Mouse (Mus musculus) gastrocnemius, adult 2 months (tissue): ENCODE measurements around the gene Wdr1. TPM values are rescaled to one million over a fixed set of nuclear protein-coding genes. Genes with fewer than 3 reads are reported as not detected.
"Not testable (repeated sequence)": the region's sequence is repeated elsewhere in the genome, so short reads cannot be mapped to it uniquely, and the experiment has no call there.

Experiments
- DNase-seq: peaks from one replicate; pipeline ENCODE4 v3.0.0; 2022
- H3K27ac ChIP-seq: fragments of 200-600 bp; 2 replicates; pipeline ENCODE4 v1.8.1; 2022; ENCODE audit warnings: mild to moderate bottlenecking
- H3K4me3 ChIP-seq: fragments of 200-600 bp; 2 replicates; pipeline ENCODE4 v1.8.1; 2022; ENCODE audit warnings: mild to moderate bottlenecking, moderate library complexity
- CTCF ChIP-seq: fragments of 200-600 bp; IDR thresholded peaks from 2 replicates; pipeline ENCODE4 v1.8.1; 2022; ENCODE audit warnings: antibody characterized with exemption, mild to moderate bottlenecking, moderate library complexity
- intact Hi-C: fragments of 180-260 bp; cut with DNase I; formaldehyde crosslinking; loops from one replicate; pipeline ENCODE4 v1.15.1; 2025
- long read RNA-seq, 2 experiments: library from polyadenylated mRNA; stranded (forward); transcript quantifications; one replicate each; pipeline ENCODE4 v2.0.0; 2021
- total RNA-seq, 2 experiments: library from RNA; stranded (reverse); gene quantifications; 2 replicates each; pipeline ENCODE4 v1.2.3; 2021

Wdr1 gene
- 10 to 100 TPM; 42.7 to 64.8 TPM for total RNA-seq
- long read RNA-seq, experiment 1, transcript Wdr1-201 (15 exons, 3,089 nt) = major isoform, 173 of 194 reads
- long read RNA-seq, experiment 1, partial matches to known transcripts = 10 of 194 reads
- long read RNA-seq, experiment 1, other reads (novel, unspliced or antisense) = 10 of 194 reads
- long read RNA-seq, experiment 2, transcript Wdr1-201 (15 exons, 3,089 nt) = major isoform, 129 of 142 reads
- long read RNA-seq, experiment 2, partial matches to known transcripts = 7 of 142 reads
- long read RNA-seq, experiment 2, other reads (novel, unspliced or antisense) = 6 of 142 reads

- intact Hi-C loops = no loop called here
- H3K27ac ChIP-seq = peak within 1 kb of the TSS; percentile 99
- TF ChIP-seq CTCF = no peak
- peak within 1 kb of the TSS; percentile 97 for H3K4me3 ChIP-seq
- no peak for DNase-seq
Measured at GRCm38 (mm10) chr5:38563121-38563520, at the start of gene Wdr1. TSS of gene Wdr1 (minus strand) at chr5:38563221.

GRCm38 (mm10) chr5:38611118-38611517 is 48.1 kb upstream of the Wdr1 start:
- TF ChIP-seq CTCF = no peak
- intact Hi-C loops = no loop called here

GRCm38 (mm10) chr5:38608219-38608618 is 45.2 kb upstream of the Wdr1 start:
- DNase-seq, intact Hi-C loops, H3K27ac ChIP-seq, H3K4me3 ChIP-seq: not testable (repeated sequence)

More at GRCm38 (mm10) chr5:38611118-38611517, 48.1 kb upstream of the Wdr1 start:
- no peak for DNase-seq
- Histone ChIP-seq H3K4me3 (no peak overlapping the region), H3K27ac (no peak overlapping the region)

GRCm38 (mm10) chr5:38598647-38599304 is 35.8 kb upstream of the Wdr1 start:
- TF ChIP-seq CTCF = peak; percentile 4; the same call in 1 of the 2 replicates
- intact Hi-C loops = no loop called here
- H3K4me3 ChIP-seq = no peak overlapping the region; the same call in 1 of the 2 replicates
- H3K27ac ChIP-seq = no peak overlapping the region
- DNase-seq = no peak

- Histone ChIP-seq H3K27ac (no peak overlapping the region), H3K4me3 (no peak overlapping the region)
- TF ChIP-seq CTCF = no peak
- intact Hi-C loops = loop anchor here (5.0 kb wide), 1 partner anchor 282 kb away; no protein-coding TSS in a partner anchor
- DNase-seq = no peak
Measured at GRCm38 (mm10) chr5:38588924-38589323, 25.9 kb upstream of the Wdr1 start.

GRCm38 (mm10) chr5:38585450-38585849 is 22.4 kb upstream of the Wdr1 start:
- no peak overlapping the region for H3K4me3 ChIP-seq
- peak; percentile 48 for TF ChIP-seq CTCF
- intact Hi-C loops = loop anchor here (5.0 kb wide), 1 partner anchor 278 kb away; no protein-coding TSS in a partner anchor
- no peak overlapping the region for H3K27ac ChIP-seq
- DNase-seq = no peak

GRCm38 (mm10) chr5:38583026-38583425 is 20.0 kb upstream of the Wdr1 start:
- intact Hi-C loops = loop anchor here (5.0 kb wide), 1 partner anchor 49 kb away; no protein-coding TSS in a partner anchor
- no peak for TF ChIP-seq CTCF
- no peak overlapping the region for H3K4me3 ChIP-seq
- no peak overlapping the region for H3K27ac ChIP-seq
- no peak for DNase-seq

- peak; percentile 84 for TF ChIP-seq CTCF
- H3K27ac ChIP-seq = no peak overlapping the region
- DNase-seq = peak; percentile 37
- intact Hi-C loops = loop anchor here (5.0 kb wide), 1 partner anchor 52 kb away; no protein-coding TSS in a partner anchor
- H3K4me3 ChIP-seq = no peak overlapping the region
Measured at GRCm38 (mm10) chr5:38580703-38581102, 17.7 kb upstream of the Wdr1 start.

GRCm38 (mm10) chr5:38570876-38571275 is 7.9 kb upstream of the Wdr1 start:
- H3K4me3 ChIP-seq = no peak overlapping the region
- peak; percentile 56 for TF ChIP-seq CTCF
- intact Hi-C loops = loop anchor here (5.0 kb wide), 1 partner anchor 34 kb away; no protein-coding TSS in a partner anchor
- no peak for DNase-seq
- H3K27ac ChIP-seq = no peak overlapping the region

- intact Hi-C loops = no loop called here
- DNase-seq = no peak
- Histone ChIP-seq H3K27ac (no peak overlapping the region), H3K4me3 (no peak overlapping the region)
- TF ChIP-seq CTCF = no peak
Measured at GRCm38 (mm10) chr5:38568652-38569051, 5.6 kb upstream of the Wdr1 start.

- intact Hi-C loops = no loop called here
- Histone ChIP-seq H3K4me3 (no peak overlapping the region), H3K27ac (no peak overlapping the region)
- no peak for TF ChIP-seq CTCF
- no peak for DNase-seq
Measured at GRCm38 (mm10) chr5:38564831-38565230, 1.8 kb upstream of the Wdr1 start.

- intact Hi-C loops = no loop called here
- TF ChIP-seq CTCF = no peak
Measured at GRCm38 (mm10) chr5:38561426-38562024, 1.5 kb downstream of the Wdr1 start.

More at GRCm38 (mm10) chr5:38561426-38562024, 1.5 kb downstream of the Wdr1 start:
- Histone ChIP-seq H3K27ac (peak overlapping the region; percentile 99), H3K4me3 (peak overlapping the region; percentile 97)
- peak; percentile 100 for DNase-seq
